Mouse (Mus musculus) cerebral cortex, adult 2 months (tissue): ENCODE data around the gene Acer3.

Source experiments
- WGBS: fragments of 180-500 bp; shearing (Covaris S2); methylation state at CpG from one replicate; pipeline ENCODE4 v1.1.7; 2018; 5-methylcytosine and 5-hydroxymethylcytosine counted together

Gene Acer3

DNA sequence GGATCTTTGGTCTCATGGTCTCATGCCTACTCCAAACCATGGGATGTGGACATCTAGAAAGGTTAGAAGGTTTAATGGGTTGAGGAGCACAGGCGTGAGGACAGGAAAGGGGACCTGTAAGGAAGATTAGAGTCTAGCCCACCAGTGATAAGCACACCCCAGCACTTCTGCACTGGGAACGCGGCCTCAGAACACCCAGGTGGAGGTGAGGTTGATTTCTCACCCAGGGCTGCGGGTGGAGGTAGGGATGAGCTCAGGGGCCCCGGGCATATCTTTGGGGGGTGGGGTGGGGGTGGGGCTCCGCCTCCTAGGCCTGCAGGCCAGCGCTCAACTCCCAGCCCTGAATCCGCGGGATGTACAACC lies 143.5 kb downstream of the Acer3 start:
- WGBS: 3% methylated on average over 9 of the region's 9 CpGs

DNA sequence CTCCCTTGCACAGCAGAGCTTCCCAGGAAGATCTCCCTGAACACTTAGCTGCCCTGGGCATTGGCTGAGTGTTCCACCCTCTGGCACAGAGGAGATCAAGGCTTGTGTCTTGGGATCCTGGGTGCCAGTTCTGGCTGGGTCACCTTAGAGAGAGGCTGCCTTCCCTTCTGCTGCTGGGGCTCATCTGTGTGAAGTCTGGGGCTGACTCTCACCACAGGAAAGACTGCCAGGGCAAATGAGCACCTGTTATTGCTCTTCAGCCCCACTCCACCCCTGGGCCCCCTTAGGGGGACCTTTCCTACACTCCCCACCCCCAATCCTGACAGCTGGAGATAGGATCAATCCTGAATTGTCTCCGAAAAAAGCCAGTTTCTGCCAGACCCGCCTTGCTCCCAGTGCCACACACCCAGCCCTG lies 143.9 kb downstream of the Acer3 start:
- 43% methylated on average over 2 of the region's 2 CpGs for WGBS

GRCm38 (mm10) chr7:98176322-98177070 lies 144.5 kb downstream of the Acer3 start:
- 79% methylated on average over 8 of the region's 8 CpGs for WGBS

DNA sequence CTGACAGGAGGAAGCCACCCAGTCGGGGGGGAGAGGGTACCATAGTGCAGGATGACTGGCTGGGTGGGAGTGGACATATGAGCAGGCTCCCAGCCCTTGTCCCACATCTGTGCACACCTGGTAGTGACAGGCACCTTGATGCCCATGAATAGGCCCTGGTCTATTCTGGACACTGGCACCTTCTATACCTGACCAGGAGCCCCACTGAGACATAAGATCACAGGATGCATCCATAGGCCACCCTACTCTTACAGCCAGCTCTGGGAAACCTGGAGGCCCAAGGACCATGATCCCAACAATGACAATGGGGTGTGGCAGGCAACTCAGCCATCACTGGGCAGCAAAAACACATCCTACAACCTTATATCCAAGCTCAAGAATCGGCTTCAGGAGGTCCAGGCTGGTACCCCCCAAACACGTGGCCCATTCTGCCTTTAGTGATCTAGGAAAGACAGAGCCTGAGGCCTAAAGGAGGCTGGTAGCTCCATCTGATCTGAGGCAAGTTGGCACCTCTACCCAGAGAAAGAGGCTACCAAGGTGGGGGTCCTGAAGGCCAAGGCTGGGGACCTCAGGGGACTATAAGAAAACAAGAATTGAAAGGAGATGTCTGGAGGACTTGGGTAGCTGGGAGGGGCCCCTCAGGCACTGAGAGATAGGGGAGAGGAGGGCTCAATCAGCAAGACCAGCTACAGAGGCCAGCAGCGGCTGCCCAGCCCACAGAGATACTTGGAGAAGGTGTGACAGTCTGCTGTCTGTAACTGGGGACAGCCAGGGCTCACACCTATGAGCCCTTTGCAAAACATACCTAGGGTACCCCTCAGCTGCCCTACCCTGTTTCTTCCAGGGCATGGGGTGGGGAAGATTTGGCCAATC lies 145.9 kb downstream of the Acer3 start:
- 93% methylated on average over 4 of the region's 4 CpGs for WGBS

DNA sequence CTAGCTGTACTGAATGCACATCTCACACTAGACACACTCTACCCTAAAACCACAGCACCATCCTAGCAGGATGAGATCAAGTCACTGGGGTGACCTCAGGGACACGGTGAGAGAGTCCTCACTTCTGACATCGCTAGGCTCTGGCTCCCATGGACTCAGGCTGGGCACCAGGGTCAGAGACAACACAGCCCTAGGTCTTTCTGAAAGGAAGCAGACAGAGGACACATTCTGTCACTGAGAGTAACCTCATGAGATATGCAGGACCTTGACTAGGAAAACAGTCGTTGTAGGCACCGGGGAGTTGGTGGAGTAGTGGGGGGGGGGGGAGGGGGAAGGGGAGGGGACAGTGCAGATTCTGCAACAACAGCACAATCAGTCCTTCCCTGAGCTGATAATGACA lies 147.6 kb downstream of the Acer3 start:
- 62% methylated on average over 4 of the region's 4 CpGs for WGBS

GRCm38 (mm10) chr7:98172661-98173060 lies 148.3 kb downstream of the Acer3 start:
- WGBS: 91% methylated on average over 8 of the region's 8 CpGs

DNA sequence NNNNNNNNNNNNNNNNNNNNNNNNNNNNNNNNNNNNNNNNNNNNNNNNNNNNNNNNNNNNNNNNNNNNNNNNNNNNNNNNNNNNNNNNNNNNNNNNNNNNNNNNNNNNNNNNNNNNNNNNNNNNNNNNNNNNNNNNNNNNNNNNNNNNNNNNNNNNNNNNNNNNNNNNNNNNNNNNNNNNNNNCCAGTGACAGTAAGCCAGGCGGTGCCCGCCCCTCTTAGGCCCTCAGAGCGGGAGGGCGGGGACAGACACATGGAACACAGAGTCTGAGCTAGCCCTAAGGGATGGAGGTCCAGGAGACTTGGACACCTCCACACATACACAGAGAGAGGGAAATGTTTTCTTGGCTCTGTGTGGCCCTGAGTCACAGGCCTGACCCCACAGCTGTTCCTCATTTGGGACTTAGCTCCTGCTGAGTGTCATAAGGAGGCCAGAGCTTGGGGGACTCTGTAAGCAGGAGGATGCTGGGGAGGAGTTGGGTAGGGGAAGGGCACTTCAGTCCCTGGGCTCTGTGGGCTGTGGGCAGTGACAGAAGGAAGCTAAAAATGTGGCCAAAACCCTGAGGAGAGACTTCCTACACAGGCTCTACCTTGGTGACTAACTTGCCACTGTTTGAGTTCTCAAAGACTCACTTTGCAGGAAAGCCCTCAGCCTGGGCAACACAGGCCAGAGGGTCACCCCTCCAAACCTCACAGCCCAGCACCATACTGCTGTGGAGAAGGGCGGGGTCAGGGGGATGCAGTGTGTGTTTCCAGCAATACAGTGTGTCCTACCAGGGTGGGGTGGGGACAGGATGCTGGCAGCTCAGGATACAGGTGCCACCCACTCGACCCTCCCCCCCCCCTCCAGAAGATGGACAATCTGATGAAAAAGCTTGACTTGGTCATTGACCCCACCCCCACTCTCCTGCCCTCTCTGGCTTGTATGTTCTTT lies 149.6 kb downstream of the Acer3 start:
- WGBS: 57% methylated on average over 6 of the region's 6 CpGs

- WGBS: 53% methylated on average over 10 of the region's 10 CpGs
These were observed 155.9 kb downstream of the Acer3 start for GRCm38 (mm10) chr7:98164999-98165528.

DNA sequence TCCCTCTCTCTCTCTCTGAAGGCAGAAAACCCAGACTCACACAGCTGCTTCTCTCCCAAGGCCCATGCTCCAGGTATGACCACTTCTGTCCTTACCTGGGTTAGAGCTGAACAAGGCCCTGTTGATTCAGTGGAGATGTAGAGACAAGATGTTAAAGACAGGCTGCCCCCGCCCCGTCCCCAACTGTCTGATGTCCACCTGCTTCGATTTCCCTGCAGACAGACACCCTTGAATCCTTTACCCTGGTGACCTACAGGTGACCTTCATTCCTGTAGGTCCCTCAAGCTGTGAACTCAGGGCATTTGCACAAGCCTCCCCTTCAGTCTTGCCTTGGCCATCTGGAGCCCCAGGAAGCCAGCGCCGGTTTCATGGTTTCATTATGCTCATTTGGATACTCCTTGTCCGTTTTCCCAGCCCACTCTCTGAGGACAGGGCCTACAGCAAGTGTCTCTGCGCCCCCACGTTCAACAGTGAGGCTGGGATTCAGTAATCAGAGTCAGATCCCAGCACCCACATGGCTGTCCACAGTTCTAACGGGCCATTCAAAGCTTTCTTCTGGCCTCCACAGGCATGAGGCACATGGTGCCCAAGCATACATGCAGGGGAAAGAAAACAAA lies 156.5 kb downstream of the Acer3 start:
- WGBS: 65% methylated on average over 9 of the region's 9 CpGs

DNA sequence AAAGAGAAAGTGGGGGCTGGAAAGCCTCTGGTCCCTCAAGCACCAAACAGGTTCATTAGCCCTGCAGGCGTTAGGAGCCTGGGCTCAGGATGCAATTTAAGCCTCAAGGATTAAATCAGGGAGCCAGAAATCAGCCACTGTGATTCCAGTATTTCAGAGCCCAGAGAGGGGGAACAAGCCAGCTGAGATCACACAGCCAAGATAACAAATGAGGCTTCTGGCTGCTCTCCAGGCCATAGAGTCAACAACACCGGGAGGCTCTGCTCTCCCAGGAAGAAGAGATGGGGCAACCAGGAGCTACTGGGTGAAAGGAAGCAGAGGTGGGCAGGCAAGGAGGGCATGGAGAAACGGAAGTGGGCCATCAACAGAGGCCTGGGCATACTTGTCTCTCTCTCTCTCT lies 157.3 kb downstream of the Acer3 start:
- 69% methylated on average over 3 of the region's 3 CpGs for WGBS

DNA sequence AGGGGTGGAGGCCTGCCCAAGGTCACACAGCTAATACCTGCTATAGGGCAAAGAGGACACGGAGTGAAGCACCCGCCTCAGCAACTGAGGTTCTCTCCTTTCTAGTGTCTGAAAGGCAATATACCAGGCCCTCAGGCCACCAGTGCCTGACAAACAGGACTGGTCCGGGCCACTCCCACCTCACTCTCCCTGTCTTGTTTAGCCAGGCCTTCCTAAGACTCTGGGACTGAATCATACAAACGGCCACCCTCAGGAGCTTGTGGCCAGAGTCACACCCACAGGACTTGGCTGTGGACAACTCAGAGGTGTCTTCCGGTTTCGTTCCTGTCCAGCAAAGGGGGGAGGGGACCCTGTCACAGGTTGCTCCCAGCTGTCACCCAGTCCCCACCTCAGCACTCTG lies 158.8 kb downstream of the Acer3 start:
- WGBS: 89% methylated on average over 6 of the region's 6 CpGs

DNA sequence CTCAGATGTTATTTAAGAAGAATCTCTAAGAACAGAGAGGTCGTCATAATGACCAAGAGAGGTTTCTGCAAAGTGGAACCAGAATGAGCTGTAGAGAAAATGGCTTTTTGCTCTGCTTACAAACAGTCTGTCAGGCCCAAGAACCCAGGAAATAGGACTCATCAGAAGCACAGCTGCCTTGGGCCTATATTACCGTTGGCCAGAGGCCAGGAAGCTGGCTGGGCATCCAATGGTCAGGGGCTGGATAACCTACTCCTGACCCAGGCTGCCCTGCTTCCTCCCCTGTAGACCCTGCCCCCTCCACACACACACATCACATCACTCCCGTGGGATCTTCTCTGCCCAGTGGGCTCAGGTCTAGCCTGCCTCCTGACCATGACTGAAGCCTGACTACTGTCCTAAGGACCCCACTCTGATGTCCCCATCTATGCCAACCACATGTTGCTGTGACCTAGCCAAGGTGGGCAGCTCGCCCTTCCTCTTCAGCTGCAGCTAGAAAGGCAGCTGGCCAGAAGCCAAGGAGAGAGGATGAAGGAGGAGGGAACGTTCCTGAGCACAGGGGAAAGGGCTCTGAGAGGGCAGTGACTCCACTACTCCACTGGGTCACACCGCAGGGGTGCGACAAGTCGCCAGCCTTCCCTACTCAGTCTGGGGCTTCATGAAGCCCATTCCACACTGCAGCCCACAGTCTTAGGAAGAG lies 160.8 kb downstream of the Acer3 start:
- WGBS: 60% methylated on average over 8 of the region's 8 CpGs

DNA sequence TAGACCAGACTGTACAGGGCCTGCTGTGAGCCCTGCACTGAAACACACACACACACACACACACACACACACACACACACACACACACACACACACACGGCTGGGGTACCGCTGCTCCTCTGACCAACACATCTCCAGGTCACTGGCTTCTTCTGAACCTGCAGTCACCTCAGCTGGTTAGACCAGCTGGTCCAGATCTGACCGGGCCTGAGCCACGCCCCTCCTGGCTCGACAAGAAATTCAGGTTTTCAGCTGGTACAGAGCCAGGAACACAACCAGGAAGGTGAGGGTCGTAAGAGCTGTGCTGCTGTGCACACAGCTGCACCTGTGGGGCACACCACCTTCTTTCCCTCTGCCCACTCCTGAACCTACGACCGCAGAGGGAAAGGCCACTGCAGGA lies 162.5 kb downstream of the Acer3 start:
- 78% methylated on average over 8 of the region's 8 CpGs for WGBS

DNA sequence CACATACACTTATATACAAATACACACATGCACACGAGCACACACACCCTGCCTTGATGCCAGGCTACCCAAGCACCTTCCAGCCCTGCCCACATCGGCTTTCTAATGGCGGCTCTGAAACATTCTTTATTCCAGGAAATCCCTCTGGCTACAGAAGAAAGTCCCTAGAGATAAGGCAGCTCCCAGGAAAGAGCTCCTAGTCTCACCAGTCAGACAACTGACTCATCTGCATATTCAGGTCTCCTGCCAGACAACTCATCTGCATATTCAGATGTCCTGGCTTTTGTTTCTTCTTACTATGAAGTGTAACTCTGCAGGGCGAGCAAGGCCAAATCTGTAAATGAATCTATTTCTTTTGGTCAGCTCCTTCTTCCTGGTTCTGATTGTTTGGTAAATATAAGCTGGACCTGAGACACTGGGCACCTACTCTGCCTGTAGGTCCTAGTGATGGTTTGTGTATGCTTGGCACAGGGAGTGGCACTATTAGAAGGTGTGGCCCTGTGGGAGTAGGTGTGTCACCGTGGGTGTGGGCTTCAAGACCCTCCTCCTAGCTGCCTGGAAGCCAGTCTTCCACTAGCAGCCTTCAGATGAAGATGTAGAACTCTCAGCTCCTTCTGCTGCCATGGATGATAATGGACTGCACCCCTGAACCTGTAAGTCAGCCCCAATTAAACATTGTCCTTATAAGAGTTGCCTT lies 163.2 kb downstream of the Acer3 start:
- WGBS: 49% methylated on average over 5 of the region's 5 CpGs
